Mouse (Mus musculus) hindlimb bud, embryonic 11.5 days (tissue): ENCODE data around the gene Pnmal2.
A peak's percentile ranks its signal among the peaks of the same experiment; 100 is the strongest.

ENCODE experiments used
- DNase-seq: peaks from one replicate; pipeline ENCODE4 v3.0.0-alpha.2; 2012; ENCODE audit warnings: low read depth, low spot score; ENCODE audit errors: extremely low spot score

Pnmal2 gene

GRCm38 (mm10) chr7:16944061-16944807 lies at the start of gene Pnmal2:
Pnmal2 (plus strand) TSS chr7:16944682.
- peak; percentile 60 for DNase-seq

GRCm38 (mm10) chr7:16895000-16895399 lies 49.5 kb upstream of the Pnmal2 start:
- peak; percentile 68 for DNase-seq

- no peak for DNase-seq
Measured at GRCm38 (mm10) chr7:16895511-16895910, 49.0 kb upstream of the Pnmal2 start.

GRCm38 (mm10) chr7:16900526-16900925 lies 44.0 kb upstream of the Pnmal2 start:
- DNase-seq, result no peak

- DNase-seq, result no peak
Measured at GRCm38 (mm10) chr7:16903439-16903955, 41.0 kb upstream of the Pnmal2 start.

- no peak for DNase-seq
Measured at GRCm38 (mm10) chr7:16904120-16904675, 40.3 kb upstream of the Pnmal2 start.

GRCm38 (mm10) chr7:16905491-16906021 lies 38.9 kb upstream of the Pnmal2 start:
- DNase-seq, result no peak

GRCm38 (mm10) chr7:16906281-16906680 lies 38.2 kb upstream of the Pnmal2 start, which contains the start of gene Ptgir:
Ptgir (plus strand) TSS chr7:16906490.
- DNase-seq, result no peak

- no peak for DNase-seq
Measured at GRCm38 (mm10) chr7:16906889-16907559, 37.5 kb upstream of the Pnmal2 start.

- DNase-seq, result no peak
Measured at GRCm38 (mm10) chr7:16907842-16908241, 36.6 kb upstream of the Pnmal2 start.

- DNase-seq, result no peak
Measured at GRCm38 (mm10) chr7:16908367-16908766, 36.1 kb upstream of the Pnmal2 start.

- no peak for DNase-seq
Measured at GRCm38 (mm10) chr7:16908859-16909258, 35.6 kb upstream of the Pnmal2 start.

GRCm38 (mm10) chr7:16909909-16910308 lies 34.6 kb upstream of the Pnmal2 start:
- DNase-seq, result no peak

GRCm38 (mm10) chr7:16911904-16912303 lies 32.6 kb upstream of the Pnmal2 start:
- DNase-seq, result no peak

GRCm38 (mm10) chr7:16912360-16912759 lies 32.1 kb upstream of the Pnmal2 start:
- no peak for DNase-seq

GRCm38 (mm10) chr7:16913806-16914452 lies 30.6 kb upstream of the Pnmal2 start:
- no peak for DNase-seq

GRCm38 (mm10) chr7:16914453-16915343 lies 29.8 kb upstream of the Pnmal2 start:
- DNase-seq, result no peak

- DNase-seq, result no peak
Measured at GRCm38 (mm10) chr7:16915461-16916340, 28.8 kb upstream of the Pnmal2 start.
